Mouse (Mus musculus) embryo, embryonic 10 days (tissue): ENCODE measurements around the gene Hoxc6.

Experiments
- DNase-seq: peaks from one replicate; pipeline ENCODE4 v3.0.0-alpha.2; 2015; ENCODE audit warnings: low spot score

The Hoxc6 gene

DNA sequence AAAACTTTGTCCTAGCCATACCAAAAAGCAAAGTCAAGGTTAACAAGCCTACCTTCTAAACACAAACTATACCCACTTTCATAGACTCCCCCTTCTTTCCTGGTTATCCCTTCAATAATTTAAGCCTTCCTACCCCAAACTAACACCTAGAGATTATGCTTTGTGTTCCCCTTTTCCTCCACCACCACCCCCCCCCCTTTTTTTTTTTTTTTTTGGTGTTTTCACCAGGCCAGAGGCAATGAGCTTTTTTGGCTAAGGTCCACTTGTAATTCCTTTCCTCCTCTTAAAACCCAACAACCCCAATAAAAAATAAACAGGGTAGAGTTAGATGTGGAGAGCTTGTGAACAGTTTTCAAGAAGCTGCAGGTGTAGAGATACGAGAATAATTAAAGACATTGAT, 28.8 kb upstream of the Hoxc6 start:
- DNase-seq, result no peak

DNA sequence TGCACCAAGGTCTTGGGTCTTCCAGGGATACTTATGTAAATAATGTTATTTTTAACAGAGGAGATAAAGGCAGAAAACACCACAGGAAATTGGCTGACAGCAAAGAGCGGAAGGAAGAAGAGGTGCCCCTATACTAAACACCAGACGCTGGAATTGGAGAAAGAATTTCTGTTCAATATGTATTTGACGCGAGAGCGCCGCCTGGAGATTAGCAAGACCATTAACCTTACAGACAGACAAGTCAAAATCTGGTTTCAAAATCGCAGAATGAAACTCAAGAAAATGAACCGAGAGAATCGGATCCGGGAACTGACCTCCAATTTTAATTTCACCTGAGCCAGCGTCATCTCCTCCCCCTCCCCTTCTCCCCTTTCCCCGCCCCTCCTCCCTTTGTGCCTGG, 27.3 kb upstream of the Hoxc6 start:
- no peak for DNase-seq

- no peak for DNase-seq
These were observed 25.8 kb upstream of the Hoxc6 start for GRCm38 (mm10) chr15:102972254-102972653.

- no peak for DNase-seq
These were observed 25.3 kb upstream of the Hoxc6 start for GRCm38 (mm10) chr15:102972753-102973152.

DNA sequence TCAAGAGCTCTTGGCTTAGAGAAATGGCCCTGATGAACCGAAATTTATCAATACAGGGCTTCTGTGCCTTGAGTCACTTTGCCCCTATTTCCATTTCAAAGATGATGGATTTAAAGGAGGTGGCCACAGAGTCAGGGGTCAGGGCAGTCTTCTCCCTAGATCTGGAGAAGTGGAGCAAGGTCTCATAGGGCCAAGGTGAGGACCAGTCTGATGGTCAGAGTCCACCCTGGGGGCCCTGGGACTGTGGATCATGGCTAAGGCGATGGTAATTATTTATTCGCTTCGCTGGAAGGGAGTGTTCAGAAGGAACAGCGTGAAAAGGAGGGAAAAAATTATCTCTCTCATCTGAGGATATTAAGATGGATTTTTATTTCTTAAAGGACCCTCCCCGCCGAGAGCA, 23.0 kb upstream of the Hoxc6 start:
- no peak for DNase-seq

GRCm38 (mm10) chr15:102975688-102976111, 22.4 kb upstream of the Hoxc6 start:
- peak; percentile 66 for DNase-seq

DNA sequence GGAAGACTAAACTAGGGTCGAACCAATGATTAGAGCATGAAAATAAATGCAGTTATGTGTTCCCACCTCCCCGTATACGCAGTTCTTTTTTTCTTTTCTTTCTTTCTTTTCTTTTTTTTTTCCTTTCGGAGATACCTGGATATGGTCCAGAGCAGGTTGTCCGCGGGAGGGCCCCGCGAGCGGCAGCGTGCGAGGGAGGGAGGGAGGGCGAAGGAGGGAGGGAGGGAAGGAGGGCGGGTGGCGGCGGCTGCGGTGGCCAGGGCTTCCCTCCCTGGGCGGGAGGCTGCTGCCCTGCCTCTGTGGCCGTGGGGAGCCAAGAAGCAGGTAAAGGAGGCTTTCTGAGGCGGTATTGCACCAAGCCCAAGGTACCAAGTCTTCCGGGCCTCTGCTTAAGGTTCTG, 21.9 kb upstream of the Hoxc6 start, which contains the start of gene Hoxc9:
Gene Hoxc9 (plus strand): TSS at position 269 of the 400 bp plus-strand sequence.
- no peak for DNase-seq

- no peak for DNase-seq
These were observed 21.2 kb upstream of the Hoxc6 start for GRCm38 (mm10) chr15:102976631-102977422.

- no peak for DNase-seq
These were observed 20.6 kb upstream of the Hoxc6 start for GRCm38 (mm10) chr15:102977423-102977974.

DNA sequence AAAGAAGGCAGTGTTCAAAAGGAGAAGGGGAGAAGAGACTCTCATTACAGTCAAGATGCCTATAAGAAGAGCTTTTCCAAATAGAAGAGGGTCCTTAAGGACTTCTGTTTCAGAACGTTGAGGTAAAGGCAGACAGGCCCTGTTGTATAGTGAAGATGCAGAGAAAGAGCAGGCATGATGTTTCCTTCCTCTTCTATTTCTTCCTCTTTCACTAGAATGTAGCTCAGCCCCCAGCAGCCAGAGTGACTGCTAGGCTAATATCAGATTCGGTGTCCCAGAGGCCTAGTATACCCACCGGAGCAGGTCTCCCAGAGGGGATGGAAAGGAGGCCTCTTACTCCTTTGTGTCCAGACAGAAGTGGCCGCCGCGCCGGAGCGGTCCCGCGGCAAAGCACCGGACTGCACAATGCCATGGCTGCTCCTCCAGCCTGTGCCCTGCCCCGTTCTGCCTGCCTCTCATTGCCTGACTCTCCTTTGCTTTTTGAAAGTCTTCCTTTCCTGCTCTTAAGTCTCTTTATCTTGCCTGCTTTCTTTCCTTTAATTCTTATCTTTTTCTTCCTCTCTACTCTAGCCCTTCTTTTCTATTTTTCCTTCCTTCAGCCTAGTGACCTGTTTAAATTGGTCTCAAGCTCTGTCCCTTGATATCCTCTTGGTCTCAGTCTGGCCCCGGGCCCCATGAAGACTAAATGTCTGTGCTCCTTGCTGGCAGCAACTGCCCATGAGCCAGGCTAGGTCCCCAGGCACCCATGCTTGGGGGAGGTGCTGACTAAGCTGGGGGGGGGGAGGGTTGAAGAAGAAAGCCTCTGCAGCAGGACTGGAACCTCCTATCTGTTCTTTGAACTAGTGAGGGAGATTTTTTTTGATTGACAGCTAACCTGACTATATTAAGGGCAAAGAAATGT, 19.2 kb upstream of the Hoxc6 start:
- DNase-seq, result no peak

- DNase-seq, result no peak
These were observed 18.1 kb upstream of the Hoxc6 start for GRCm38 (mm10) chr15:102979936-102980335.

DNA sequence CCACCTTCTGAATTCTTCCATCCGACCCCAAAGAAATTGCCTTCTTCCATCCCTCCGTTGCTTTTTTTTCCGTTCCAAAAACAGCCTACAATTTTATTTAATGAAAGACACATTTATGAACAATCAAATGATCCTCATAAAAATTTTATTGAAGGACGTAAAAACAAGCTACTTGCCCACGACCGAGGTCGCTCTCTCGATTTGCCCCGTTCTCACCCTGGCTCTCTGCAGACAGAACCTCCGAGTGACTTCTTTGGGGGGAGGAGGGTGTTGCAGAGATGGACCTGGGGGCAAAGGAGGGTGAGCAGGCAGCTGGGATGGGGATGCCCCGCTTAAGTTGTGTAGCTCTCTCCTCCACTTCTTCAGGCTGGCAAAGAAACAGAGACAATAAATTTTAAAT, 17.7 kb upstream of the Hoxc6 start:
- DNase-seq, result no peak

DNA sequence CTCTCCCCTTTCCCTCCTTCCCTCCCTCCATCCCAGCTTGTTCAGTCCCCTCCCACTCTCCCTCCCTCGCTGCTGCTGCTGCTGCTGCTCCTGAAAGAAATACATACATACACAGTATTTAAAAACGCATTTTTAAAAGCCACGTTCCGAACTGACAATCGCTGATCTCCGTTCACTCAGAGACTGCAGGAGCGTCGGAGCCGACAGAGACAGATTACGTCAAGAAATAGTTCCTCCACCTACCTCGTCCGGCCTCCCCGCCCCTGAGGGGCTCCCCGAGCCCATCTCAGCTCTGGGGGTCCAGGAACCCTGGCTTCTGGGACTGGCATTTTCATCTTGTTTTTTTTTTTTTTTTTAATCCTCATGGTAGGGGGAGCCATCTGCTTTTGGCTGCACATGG, 17.1 kb upstream of the Hoxc6 start:
- no peak for DNase-seq

- peak; percentile 80 for DNase-seq
These were observed 16.4 kb upstream of the Hoxc6 start for GRCm38 (mm10) chr15:102981379-102982288.

DNA sequence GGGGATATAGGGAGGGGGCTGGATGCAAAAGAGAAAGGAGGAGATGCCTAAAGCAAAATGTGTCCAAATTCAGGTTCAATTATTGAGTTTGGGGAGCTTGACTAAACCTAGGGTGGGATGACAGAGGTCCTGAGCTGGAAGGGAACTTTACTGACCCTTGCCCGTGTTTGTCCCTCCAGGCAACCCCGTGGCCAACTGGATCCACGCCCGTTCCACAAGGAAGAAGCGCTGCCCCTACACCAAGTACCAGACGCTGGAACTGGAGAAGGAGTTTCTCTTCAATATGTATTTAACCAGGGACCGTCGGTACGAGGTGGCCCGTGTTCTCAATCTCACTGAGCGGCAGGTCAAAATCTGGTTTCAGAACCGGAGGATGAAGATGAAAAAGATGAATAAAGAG, 14.3 kb upstream of the Hoxc6 start:
- peak; percentile 40 for DNase-seq

- peak; percentile 59 for DNase-seq
These were observed 13.5 kb upstream of the Hoxc6 start for GRCm38 (mm10) chr15:102984521-102984920.

- peak; percentile 10 for DNase-seq
These were observed 13.1 kb upstream of the Hoxc6 start for GRCm38 (mm10) chr15:102984925-102985324.

DNA sequence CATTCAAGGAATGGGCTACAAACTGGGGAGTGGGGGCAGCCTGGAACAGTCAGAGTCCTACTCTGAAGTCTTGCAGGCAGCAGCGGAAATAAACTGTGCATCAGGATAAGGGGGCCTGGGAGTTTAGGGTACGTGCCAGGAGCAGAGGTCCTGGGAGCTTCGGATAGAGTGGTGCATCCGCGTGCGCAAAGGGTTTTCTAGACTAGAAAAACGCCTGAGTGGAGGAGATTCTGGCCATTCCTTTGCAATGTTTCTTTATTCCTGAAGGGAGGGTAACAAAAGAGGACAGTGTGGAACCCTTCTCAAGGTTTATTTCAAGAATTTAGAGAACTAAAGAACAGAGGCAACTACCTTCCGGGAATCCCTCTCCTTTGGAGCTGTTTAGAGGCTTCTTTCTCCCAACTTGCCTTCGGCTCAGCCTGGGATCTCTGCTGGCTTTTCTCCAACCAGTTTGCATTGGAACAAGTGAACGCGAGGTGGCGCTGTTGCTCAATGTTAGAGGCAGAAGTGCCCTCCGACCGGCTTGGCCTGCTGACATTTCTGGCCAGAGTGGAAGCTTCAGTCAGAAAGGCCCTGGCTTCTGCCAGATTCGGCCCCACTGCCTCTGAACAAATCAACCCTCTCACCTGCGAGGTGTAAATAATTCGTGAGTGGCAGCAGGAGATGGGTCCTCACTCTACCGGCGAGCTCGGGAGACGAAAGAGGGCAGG, 10.8 kb upstream of the Hoxc6 start:
- peak; percentile 100 for DNase-seq

GRCm38 (mm10) chr15:102988078-102988477, 10.0 kb upstream of the Hoxc6 start:
- DNase-seq, result no peak

DNA sequence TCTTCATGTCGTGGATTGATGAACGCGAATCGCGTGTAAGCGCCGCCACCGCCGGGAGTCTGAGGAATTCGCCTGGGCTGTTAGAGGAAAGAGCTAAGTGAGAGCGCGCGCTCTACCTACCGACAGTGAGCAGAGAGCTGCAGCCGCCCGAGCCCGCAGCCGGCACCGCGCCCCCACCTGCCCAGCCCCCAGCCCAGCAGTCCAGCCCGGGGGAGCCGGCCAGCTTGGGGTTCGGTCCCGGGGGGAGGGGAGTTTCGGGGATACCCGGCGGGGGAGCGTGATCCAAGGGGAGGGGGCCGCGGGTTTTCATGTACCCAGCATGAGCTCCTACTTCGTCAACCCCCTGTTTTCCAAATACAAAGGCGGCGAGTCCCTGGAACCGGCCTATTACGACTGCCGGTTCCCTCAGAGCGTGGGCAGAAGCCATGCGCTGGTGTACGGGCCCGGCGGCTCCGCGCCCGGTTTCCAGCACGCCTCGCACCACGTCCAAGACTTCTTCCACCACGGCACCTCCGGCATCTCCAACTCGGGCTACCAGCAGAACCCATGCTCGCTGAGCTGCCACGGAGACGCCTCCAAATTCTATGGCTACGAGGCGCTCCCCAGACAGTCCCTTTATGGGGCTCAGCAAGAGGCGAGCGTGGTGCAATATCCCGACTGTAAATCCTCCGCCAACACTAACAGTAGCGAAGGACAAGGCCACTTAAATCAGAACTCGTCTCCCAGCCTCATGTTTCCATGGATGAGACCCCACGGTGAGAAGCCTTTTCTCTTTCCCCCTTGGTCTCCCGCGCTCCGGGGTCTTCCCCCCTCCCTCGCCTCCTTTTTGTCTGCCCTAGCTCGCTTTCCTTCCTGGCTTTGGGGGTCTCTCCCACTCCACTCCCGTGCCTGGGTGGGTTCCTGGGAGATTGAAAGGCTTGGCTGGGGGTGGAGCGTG, 7.3 kb upstream of the Hoxc6 start, which contains the start of gene Hoxc8:
Gene Hoxc8 (plus strand): TSS at position 147 of the 937 bp plus-strand sequence.
- peak; percentile 72 for DNase-seq
